Mouse (Mus musculus) embryo, embryonic 9.5 days (tissue): ENCODE measurements at regions not wholly inside any gene's neighbourhood (a gene's known extent, or its start where the extent isn't known, plus 50 kb on each side); places are given as distances from the start of the nearest gene placed in this dataset.
A peak's percentile ranks its signal among the peaks of the same experiment; 100 is the strongest.

Experiments used
- DNase-seq: peaks from one replicate; pipeline ENCODE4 v3.0.0-alpha.2; 2017; ENCODE audit errors: extremely low spot score

DNA sequence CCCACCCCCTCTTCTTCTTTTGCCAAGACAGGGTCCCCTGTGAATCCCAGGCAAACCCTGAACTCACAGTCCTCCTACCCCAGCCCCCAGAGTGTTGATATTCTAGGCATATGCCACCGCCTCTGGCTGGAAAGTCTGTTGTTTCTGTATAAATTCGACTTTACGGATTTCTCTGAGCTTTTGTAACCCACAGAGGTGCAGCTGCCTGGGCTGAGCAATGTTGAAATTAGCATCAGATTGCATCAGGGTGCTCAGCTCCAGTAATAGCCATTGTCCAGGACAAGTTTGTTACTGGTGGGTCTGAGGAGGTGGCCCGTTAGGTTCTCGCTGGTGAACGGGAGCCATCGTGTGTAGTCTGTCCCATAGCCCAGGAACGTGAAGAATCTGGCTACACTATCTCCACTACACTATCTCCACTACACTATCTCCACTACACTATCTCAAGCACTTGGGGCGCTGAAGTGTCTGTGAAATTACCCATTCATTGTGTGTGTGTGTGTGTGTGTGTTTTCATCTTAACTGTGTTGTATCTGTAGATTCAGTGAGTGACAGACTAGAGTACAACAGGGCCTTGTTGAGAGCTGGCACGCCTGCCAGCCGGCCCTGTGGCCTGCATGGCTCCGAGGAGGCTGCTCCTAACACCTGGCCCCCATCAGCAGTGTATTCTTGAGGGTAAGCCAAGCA lies 92.4 kb upstream of the Hnrnpk start:
- no peak for DNase-seq

DNA sequence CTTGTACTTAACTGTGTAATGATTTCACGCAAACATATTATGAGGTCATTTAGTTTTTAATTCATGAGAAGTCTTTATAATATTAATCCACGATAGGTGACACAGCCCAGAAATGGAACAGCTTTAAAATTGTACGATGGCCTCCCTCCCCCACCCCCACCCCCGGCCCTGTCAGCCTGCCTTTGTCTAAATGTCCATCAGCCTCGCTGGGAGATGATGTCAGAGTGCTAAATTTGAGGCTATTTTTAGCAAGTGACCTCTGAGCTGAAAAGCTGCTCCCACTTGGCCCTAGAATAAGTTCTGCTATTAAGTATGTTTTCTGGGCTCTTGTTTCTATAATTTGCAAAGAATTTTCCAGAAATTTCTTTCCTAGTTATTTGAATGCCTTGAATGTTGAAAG lies 91.6 kb upstream of the Hnrnpk start:
- no peak for DNase-seq

DNA sequence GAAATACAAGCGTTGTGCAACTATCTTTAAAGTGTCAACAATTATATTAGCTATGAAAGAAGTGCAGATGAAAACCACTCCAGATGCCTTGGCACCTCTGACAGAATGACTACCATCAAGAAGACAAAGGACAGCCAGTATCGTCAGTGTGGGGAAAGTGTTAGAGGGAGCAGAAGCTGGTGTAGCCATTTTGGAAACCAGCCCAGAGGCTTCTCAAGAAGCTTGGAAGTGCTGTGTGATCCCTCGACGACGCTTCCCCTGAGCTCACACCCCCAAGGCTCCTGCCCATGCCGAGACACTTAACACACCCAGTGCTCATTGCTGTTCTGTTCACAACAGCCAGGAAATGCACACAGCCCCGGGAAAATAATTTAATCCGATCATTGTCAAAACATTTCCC lies 87.7 kb upstream of the Hnrnpk start:
- DNase-seq = no peak

DNA sequence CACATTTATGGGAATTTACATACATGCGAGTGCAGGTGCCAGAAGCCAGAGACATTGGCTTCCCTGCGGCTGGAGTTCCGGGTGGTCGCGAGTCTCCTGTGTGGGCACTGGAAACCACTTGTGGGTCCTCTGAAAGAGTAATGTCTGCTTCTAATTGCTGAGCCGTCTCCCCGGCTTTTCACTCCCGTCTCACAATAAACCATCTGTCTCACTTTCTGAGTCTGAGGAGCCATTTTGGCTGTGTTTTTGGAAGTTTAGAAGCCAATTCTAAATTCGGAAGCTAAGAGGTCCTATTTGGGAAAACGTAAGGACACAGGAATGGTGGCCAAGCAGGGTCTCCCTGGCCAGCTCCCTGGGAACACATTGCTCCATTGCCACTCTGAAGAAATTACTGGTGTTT lies 81.9 kb upstream of the Hnrnpk start:
- no peak for DNase-seq

DNA sequence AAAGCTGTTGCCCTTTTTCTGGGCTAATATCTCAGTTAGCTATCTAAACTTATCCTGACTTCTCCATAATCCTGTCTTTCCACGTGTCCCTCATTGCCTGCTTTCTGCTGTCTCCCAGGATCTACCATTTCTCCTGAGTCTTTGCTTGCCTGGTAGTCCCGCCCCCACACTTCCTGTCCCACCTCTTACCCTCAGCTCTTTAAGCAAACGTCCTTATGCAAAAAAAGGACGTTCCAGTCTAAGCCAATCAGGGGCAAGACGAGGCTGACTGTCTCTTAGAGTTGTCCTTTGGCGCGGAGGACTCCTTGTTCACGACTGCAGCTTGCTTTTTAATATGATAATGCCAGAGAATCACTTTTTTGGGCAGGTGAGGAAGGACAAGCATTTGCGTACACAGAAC lies 79.6 kb upstream of the Hnrnpk start:
- DNase-seq = no peak

DNA sequence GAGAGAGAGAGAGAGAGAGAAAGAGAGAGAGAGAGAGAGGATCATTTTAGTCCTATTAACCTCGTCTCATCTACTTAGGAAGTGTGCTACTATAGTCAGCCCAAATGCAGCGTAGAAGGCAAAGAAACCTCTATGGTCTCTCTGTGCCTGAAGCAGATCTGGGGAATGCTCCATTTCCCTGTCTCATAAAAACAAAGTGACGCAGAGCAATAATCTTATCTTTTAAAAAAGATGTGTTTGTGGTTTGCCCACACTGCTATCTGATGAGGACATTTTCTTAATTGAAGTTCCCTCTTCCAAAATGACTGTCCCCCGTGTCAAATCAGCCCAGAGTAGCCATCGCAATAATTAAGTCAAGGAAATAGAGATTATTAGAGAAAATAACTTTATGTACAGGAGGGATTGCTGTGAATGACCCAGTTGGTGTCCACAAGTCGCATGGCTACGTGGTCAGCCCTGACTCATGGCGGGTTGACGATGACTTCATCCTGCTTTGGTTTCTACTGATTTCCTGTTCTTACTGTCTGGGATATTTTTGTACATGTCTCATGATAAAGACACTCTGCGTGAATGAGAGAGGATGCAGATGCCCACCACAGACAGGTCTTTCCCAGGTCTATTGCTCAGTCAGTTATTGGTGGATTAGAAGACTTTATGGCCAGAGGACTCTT lies 77.9 kb upstream of the Hnrnpk start:
- no peak for DNase-seq

DNA sequence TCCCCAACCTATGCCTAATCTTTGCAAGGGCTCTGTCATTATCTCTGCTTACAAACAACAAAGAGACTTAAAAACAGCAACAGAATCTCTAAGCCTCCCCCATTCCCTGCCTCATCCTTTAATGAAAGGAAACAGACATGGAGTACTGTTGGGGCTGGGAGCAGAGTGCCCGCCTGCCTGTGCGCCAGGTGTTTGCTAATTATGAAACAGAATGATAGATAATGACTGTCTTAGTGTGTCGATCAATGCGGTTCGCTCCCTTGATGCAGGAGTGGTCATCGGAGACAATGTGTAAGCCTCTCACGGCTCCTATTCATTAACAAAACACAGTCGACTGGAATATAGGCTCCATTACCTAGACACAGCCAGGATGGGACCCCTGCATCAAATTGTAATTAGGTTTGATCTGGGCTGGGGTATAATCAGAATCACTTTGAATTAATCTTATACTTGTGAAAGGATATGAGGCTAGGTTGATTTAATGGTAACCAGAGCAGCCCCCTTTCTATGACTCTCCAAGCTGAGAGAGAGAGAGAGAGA lies 77.3 kb upstream of the Hnrnpk start:
- DNase-seq = no peak

DNA sequence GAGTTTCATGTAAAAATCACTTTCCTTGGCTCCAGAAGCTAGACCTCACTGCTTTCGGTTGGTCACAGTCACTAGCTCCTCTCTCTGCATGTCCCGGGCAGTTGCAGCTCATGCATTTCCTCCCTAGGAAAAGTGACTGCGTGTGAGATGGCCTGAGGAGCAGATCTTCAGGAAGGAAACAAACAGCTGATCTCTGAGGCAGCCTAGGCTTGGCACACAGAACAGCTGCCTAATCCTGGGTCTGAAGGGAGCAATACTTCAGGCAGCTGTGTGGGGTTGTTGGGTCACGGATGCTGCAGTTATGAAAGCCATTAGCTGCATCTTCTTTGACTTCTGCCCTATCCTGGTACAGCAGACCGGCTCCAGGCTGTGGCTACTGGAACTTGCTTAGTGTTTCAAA lies 75.3 kb upstream of the Hnrnpk start:
- DNase-seq = no peak

DNA sequence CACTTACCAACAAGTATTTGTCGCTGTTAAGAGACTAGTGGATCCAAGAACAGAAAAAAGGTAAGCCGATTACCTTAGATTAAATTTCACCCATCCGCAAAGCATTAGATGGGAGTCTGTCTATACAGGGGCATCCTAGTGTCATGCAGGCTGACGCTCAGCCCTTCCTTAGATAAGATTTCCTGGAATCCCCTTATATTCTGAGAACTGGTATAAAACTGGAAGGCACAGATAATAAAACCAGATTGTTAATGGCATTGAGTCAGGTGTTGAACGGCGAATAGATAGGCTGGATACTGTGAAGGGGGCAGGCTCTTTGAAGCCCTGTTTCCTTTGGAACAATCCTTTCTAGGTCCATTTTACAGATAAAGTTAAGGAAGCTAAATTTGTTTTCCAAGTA lies 74.1 kb upstream of the Hnrnpk start:
- no peak for DNase-seq

DNA sequence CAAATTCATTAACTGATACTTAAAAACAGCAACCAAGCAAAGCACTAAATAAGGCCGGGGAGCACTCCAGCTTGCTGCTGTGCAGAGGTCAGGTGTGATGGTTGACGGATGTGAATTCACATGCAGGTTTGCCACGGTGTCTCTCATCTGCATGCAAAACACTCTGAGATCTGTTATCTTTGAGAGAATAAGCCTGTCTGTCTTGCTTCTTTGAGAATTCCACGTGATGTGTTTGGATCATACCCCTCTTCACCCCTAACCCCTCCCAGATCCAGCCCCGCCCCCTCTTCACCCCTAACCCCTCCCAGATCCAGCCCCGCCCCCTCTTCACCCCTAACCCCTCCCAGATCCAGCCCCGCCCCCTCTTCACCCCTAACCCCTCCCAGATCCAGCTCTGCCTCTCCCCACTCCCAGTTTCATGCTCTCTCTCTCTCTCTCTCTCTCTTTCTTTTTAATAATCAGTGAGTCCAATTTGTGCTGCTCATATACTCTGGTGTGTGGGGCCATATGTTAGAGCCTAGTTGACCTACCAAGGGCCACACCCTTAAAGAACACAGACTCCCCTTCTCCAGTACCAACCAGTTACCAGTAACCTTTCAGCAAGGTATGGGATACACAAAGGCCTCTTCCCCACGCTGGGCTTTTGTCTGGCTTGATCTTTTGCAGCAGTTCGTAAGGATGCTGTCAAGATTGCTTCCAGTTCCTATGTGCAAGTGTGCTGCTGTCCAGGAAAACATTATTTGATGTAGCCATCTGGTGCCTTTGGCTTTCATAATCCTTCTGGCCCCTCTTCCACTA lies 73.1 kb upstream of the Hnrnpk start:
- DNase-seq = no peak

DNA sequence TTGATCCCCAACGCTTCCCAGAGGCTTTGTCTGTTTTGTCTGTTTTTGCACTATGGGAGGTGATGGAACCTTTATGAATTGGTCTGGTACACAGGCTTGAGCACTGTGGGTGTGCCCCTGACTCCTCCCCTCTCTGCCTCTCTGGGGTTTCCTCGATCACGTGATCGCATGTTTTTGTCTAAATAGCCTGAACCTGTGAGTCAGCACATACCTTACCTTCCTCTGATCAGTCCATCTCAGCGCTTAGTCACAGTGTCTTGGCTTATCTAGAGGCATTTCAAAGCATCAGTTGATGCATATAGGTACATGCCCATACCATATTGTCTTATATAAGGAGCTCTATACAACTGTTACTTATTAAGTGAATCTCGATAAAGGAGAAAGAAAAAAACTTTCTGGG lies 72.4 kb upstream of the Hnrnpk start:
- no peak for DNase-seq

DNA sequence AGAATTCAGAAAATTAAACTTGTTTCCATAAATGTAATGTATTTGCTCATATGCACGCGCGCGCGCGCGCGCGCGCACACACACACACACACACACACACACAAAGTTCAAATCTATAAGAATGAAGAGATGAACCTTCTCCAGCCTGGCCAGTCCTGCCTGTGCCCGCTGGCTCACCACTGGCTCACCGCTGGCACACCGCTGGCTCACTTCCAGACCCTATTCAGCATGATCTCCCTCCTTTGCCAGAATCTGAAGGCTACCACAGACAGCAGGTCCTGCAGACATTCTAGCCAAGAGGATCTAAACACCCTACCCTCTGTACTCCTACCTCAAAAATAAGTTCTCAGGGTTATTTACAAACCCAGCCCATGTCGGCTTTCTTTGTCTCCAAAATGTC lies 69.3 kb upstream of the Hnrnpk start:
- no peak for DNase-seq

DNA sequence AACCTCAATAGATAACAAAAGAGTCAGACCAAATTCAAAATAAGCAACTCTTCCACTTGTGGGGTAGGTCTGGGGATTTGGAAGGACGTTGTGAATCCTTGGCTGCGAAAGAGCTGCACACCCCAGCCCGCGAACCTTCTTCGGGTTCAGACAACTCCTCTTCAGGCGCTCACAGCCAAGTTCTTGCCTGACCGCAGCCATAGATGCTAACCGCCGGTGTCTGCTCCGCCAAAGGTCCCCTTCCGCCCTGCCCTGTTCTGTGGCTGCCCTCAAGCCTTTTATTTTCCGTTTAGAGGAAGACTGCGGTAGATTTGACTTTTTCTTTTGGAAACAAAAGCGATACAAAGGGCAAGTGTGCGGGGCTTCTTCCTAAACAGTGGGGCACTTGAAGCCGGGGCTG lies 68.6 kb upstream of the Hnrnpk start:
- peak; percentile 51 for DNase-seq

DNA sequence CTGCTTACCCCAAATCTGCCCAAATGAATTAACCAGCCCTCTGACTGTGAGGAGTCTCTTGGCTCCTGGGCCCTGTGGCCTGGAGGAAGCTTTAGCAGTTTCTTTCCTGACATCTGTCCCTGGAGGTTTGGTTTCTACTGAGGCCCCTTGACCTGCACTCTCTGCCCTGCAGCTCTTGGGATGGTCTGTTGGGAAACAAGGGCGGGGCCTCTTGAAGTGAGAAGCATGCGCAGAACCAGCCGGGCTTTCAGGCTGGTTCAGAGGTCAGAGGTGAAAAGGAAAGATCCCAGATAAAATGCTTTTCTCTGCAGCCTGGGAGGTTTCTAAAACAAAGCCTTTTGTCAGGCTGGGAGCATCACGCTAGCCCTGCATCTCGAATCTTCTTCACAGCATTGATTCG lies 66.6 kb upstream of the Hnrnpk start:
- peak; percentile 82 for DNase-seq

DNA sequence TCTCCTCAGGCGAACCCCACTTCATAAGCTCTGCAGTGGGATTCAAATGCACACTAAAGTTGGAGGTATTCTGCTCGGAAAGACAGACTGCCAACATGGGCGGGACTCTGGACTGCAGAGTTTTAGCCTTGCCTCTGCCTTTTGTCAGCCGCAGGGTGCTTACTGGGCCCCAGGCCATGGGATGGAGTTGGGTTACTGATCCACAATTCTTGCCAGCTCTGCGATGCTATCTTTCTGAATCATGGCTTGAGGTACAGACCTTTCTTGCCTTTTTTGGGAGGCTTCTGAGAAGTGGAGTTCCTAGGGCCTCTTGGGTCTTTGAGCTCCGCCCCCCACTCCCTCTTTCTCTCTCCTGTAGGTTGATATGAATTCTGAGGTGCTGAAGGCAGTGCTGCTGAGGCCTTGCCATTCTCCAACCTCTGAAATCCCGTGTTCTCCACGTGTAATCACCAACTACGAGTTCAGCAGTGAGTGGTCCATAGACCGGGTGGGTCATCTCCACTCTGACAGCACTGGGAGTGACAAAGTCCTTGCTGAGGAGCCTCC lies 64.0 kb upstream of the Hnrnpk start:
- DNase-seq = no peak

DNA sequence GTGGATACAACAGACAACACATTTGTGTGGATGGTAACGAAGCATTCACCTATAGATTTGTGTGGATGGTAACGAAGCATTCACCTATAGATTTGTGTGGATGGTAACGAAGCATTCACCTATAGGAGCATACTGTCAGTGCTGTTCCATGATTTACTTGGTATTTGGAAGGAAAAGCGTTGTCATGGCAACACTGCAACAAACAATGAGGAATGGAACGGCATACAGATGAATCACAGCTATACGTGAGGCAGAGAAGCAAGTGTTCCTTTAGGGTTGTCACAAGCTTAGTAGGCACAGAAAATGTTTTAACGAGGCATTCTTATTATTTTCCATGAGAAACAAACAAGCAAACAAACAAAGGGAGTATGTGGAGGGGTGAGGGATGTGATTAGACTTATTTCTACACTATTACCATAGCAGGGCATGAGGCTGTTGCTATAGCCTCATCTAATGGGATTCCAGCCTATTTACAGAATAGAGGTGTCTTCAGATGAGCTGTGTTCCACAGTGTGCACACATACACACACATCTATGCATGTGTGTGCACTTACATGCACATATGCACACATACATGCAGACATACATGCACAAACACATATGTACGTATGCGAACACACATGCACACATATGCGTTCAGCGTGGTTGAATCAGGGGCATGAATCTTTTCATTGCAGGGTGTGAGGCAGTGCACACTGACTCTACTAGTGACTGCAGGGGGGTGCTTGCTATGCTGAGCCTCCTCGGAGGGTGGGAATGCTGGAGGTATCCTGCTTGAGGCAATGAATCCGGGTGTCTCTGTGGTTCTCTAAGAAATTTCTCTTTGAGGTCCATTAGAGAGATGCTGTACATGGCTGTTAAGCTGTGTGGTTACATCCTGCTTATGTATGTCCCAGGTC lies 62.3 kb upstream of the Hnrnpk start:
- DNase-seq = no peak
